Mouse (Mus musculus) heart, embryonic 14.5 days (tissue): ENCODE measurements around the gene Hdac7. TPM values are rescaled to one million over a fixed set of nuclear protein-coding genes. Genes with fewer than 3 reads are reported as not detected.

ENCODE experiments used
- ATAC-seq: fragments of 200-750 bp; cut with Nextera tagmentation; 2 replicates; pipeline ENCODE4 v1.8.0; 2017; ENCODE audit warnings: low read depth, moderate TSS enrichment; ENCODE audit not compliant: insufficient number of reproducible peaks, insufficient read depth, low FRiP score
- H3K27ac ChIP-seq, 2 experiments: fragments of 200-500 bp in 1 of 2; fragments of 300-500 bp in 1 of 2; sonication (generic) in 1 of 2; replicated peaks in 1 of 2; 2 replicates each; pipeline ENCODE4 v1.5.1; 2012 to 2014; ENCODE audit warnings: low read depth in 2 of 2, low read length in 2 of 2, control low read depth in 1 of 2, mild to moderate bottlenecking in 1 of 2, mixed read lengths in 1 of 2; ENCODE audit not compliant: control insufficient read depth in 1 of 2, insufficient read depth in 1 of 2
- H3K27me3 ChIP-seq: fragments of 300-500 bp; sonication (generic); 2 replicates; pipeline ENCODE4 v1.6.1; 2014; ENCODE audit warnings: mild to moderate bottlenecking, low read length, control low read depth; ENCODE audit not compliant: control insufficient read depth, insufficient read depth
- H3K36me3 ChIP-seq: fragments of 300-500 bp; sonication (generic); 2 replicates; pipeline ENCODE4 v1.6.1; 2014; ENCODE audit warnings: mild to moderate bottlenecking, control low read depth, low read length, mixed read lengths; ENCODE audit not compliant: control insufficient read depth, insufficient read depth
- H3K4me1 ChIP-seq, 2 experiments: fragments of 200-500 bp in 1 of 2; fragments of 300-500 bp in 1 of 2; sonication (generic) in 1 of 2; 2 replicates each; pipeline ENCODE4 v1.6.1; 2012 to 2014; ENCODE audit warnings: low read length in 2 of 2, control low read depth in 1 of 2, mixed read lengths in 1 of 2; ENCODE audit not compliant: control insufficient read depth in 2 of 2, insufficient read depth in 2 of 2
- H3K4me2 ChIP-seq: fragments of 300-500 bp; sonication (generic); 2 replicates; pipeline ENCODE4 v1.6.1; 2014; ENCODE audit warnings: mild to moderate bottlenecking, low read length
- H3K4me3 ChIP-seq, 2 experiments: fragments of 200-500 bp in 1 of 2; fragments of 300-500 bp in 1 of 2; sonication (generic) in 1 of 2; 2 replicates each; pipeline ENCODE4 v1.5.1; 2012 to 2014; ENCODE audit warnings: low read length in 2 of 2, mild to moderate bottlenecking in 2 of 2, control low read depth in 1 of 2, low read depth in 1 of 2, moderate library complexity in 1 of 2; ENCODE audit not compliant: control insufficient read depth in 1 of 2, insufficient read depth in 1 of 2
- H3K9ac ChIP-seq: fragments of 300-500 bp; sonication (generic); 2 replicates; pipeline ENCODE4 v1.6.1; 2014; ENCODE audit warnings: mild to moderate bottlenecking, low read length
- H3K9me3 ChIP-seq: fragments of 300-500 bp; sonication (generic); 2 replicates; pipeline ENCODE4 v1.6.1; 2016; ENCODE audit warnings: low read length, control low read depth; ENCODE audit not compliant: control insufficient read depth
- WGBS: fragments of 180-500 bp; shearing (Covaris S2); extraction: QIAGEN DNeasy Blood & Tissue Kit; methylation state at CpG from one replicate; pipeline ENCODE4 v1.1.7; 2014; 5-methylcytosine and 5-hydroxymethylcytosine counted together
- polyA plus RNA-seq: library from polyadenylated mRNA; unstranded; fragments of >200 nt; fragmentation: Nextera tagmentation; extraction: Ambion mirVana; gene quantifications from 2 replicates; pipeline ENCODE4 v1.2.1, GENCODE M21; 2014

The Hdac7 gene
- polyA plus RNA-seq, 1 experiment from 2014 or later: 25.7 TPM

DNA sequence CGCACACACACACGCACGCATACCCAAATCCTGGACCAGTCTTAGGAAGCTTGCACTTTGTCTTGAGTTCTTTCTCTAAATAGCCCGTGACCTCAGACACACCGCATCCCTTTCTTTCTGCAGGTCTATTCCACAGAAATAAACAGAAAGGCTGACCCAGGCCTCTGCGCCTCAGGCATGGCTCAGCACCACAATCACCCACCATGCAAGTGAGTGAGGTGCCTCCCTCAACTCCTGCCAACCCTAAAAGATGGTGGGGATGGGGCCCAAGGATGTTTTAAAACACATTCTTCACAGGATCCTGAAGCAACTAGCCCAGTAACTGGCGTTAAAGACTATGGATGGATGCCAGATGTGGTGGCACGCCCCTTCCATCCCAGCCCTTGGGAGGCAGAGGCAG is 16.9 kb downstream of the Hdac7 start:
- peaks cover 14% of the 10 kb centered on the region for H3K36me3 ChIP-seq
- ATAC-seq: no peak
- no peak overlapping the region for H3K4me3 ChIP-seq
- no peak overlapping the region for H3K4me2 ChIP-seq
- H3K4me1 ChIP-seq: peaks cover 52 to 82% of the 10 kb centered on the region in 2 experiments
- no peaks in the 10 kb centered on the region for H3K27me3 ChIP-seq
- WGBS: 87% methylated on average over 8 of the region's 8 CpGs
- H3K9me3 ChIP-seq: no peaks in the 10 kb centered on the region
- no peak overlapping the region for H3K9ac ChIP-seq
- no peak overlapping the region for H3K27ac ChIP-seq

DNA sequence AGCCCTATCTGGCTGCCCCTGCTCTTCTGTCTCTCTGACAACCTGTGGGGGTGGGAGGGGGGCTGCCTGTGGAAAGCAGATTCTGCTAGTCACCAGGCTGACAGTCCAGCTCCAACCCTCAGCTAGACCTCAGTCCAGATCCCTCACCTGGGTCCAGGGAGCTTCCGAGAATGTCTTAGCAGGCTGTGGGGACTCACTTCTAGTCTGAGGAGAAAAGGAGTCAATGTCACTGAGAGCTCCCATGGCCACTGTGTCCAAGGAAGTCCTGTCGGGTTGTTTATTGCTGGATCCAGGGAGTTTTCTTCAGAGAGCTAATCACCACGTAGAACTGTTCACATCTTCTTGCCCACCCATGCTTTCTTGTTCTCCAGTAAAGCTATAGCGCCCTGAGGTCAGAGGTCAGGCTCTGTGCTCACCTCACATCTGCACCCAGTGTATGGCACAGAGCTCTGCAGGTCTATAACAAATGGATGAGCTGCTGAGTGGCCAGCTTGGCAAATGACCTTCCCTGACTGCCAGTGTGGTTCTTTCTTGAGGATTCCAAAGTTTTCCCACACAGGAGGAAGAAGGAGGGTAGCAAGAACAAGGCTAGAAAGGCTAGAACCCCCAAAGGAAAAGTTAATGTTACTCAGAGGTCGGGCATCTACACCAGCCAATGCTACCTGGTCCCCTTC is 17.6 kb downstream of the Hdac7 start:
- Histone ChIP-seq H3K36me3 (peaks cover 14% of the 10 kb centered on the region), H3K4me3 (no peak overlapping the region), H3K27me3 (no peaks in the 10 kb centered on the region), H3K4me2 (peak overlapping the region; percentile 66; the same call in 1 of the 2 replicates), H3K9ac (no peak overlapping the region), H3K4me1 (peaks cover 53 to 82% of the 10 kb centered on the region in 2 experiments), H3K9me3 (no peaks in the 10 kb centered on the region), H3K27ac (peak overlapping the region in 1 of 2 experiments; percentile 85; a peak in 2 of 4 replicates)
- no peak for ATAC-seq
- 68% methylated on average over 5 of the region's 5 CpGs for WGBS

DNA sequence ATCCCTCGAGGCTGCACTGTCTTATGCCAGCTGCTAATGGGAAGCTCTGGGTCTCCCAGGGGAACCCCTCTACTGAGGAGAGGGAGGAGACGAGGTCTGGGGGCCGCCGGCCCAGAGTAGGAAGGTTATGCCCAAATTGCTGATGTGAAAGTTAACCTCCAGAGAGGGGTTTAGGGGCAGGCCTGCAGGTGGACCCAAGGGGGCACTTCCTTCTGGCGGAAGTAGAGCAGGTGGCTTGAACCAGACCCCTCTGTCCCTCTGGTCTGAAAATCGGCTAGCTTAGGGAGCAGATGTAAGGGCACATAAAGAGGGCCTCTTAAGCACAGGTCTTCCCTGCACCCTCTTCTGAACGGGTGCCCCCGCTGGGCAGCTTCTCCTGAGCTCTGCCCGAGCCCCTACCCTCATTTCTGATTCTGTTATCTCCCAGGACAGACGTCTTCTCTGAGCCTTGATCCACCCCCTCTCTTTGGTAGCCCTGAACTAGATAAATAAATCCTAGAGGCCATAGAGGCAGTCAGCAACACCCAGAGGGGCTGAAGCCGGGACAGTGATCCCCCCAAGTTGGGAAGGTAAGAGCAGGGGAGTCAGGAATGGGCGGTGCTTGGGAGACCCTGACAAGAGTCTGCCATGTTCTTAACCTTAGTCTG is 18.2 kb downstream of the Hdac7 start:
- Histone ChIP-seq H3K4me1 (peaks cover 58 to 88% of the 10 kb centered on the region in 2 experiments), H3K4me2 (peak overlapping the region; percentile 66), H3K36me3 (peaks cover 14% of the 10 kb centered on the region), H3K9ac (peak overlapping the region; percentile 70), H3K9me3 (no peaks in the 10 kb centered on the region), H3K4me3 (peak overlapping the region in 1 of 2 experiments; percentile 41; a peak in 1 of 4 replicates), H3K27me3 (no peaks in the 10 kb centered on the region), H3K27ac (peak overlapping the region; percentile 82 to 85)
- 42% methylated on average over 12 of the region's 12 CpGs for WGBS
- no peak for ATAC-seq

DNA sequence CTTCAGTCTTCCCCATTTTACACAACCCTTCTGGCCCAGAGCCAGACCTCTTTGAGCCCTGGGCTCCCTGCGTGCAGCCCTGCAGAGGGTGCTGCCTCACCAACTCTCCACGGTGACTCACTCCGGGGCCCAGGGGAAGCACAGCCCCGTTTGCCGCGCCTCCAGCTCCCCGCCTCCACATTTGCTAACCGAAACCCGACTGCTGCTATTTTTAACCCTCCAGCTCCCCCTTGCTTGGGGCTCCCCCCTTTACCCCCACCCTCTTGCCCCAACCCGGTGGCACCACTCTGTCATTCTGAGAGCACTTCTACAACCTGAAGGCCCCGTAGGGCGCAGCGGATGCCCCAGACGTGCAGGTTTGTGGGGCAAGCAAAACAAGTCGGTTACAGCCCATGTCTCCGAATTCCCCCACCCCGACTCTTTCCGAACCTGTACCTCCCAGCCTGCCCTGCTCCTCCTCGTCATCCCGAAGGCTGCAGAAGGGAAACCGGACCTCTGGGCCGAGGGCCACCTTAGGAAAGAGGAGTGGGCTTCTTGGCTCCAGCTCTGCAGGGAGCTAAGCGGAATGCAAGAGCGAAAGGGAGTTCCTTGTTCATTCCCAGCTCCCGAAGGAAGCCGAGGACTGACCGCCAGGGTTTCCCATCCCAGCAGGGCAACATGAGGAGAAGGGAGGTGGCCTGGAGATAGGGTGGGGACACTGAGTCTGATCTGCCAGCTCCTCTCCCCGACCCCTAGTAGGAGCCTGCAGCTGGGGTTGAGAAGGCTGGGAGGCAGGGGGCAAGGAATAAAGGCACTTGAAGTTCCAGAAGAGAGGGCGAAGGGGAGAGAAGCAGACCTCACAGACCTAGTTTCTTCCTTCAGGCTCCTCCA is 19.0 kb downstream of the Hdac7 start:
- 6% methylated on average over 29 of the region's 29 CpGs for WGBS
- peak overlapping the region; percentile 82 to 85 for H3K27ac ChIP-seq
- H3K4me2 ChIP-seq: peak overlapping the region; percentile 66
- H3K27me3 ChIP-seq: no peaks in the 10 kb centered on the region
- H3K36me3 ChIP-seq: peaks cover 14% of the 10 kb centered on the region
- H3K4me1 ChIP-seq: peaks cover 64 to 92% of the 10 kb centered on the region in 2 experiments
- ATAC-seq: peak; percentile 69
- no peaks in the 10 kb centered on the region for H3K9me3 ChIP-seq
- H3K9ac ChIP-seq: peak overlapping the region; percentile 70
- H3K4me3 ChIP-seq: peak overlapping the region; percentile 37 to 41

DNA sequence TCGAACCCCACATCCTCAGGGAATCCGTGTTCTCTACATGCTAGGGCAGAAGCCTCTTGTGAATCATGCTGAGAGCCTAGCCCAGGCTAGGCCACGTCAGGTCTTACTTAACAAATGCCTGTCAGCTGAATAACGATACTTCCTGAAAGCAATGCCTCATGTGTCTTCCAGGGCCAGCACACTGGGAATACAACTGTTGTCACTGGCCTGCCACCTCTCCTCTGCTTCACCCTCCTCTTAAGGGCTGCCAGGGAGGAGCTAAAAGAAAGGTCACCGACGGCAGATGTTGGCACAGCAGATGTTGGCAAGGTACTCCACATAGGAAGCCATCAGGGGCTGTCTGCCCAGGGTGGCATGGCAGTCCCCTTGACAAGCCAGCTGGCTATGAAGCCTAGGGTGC is 20.3 kb downstream of the Hdac7 start:
- H3K9me3 ChIP-seq: no peaks in the 10 kb centered on the region
- H3K4me1 ChIP-seq: peaks cover 64 to 80% of the 10 kb centered on the region in 2 experiments
- WGBS: 63% methylated on average over 6 of the region's 6 CpGs
- ATAC-seq: no peak
- H3K9ac ChIP-seq: peak overlapping the region; percentile 4; the same call in 1 of the 2 replicates
- H3K27ac ChIP-seq: peak overlapping the region; percentile 22 to 85; a peak in 3 of 4 replicates
- no peaks in the 10 kb centered on the region for H3K27me3 ChIP-seq
- H3K36me3 ChIP-seq: peaks cover 14% of the 10 kb centered on the region
- H3K4me3 ChIP-seq: no peak overlapping the region
- H3K4me2 ChIP-seq: no peak overlapping the region

DNA sequence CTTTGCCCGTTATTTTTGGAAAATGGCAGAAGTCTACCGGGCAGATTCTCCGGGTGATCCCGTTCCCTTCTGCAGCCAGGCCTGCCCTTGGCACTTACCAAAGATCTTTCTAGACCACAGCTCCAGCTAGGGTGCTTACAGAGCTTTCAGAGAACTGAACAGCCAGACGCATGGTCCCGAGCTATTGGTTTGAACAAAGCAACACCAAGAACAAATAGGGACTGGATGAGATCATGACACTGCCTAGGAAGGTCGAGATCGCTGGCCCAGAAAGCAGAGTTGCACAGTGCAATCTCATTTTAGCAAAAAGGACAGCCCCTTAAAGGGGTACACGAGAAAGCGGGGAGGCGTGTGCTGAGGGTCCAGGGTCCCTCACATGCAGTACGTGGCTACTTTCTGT is 20.8 kb downstream of the Hdac7 start:
- peak overlapping the region; percentile 4 for H3K9ac ChIP-seq
- peaks cover 59 to 74% of the 10 kb centered on the region in 2 experiments for H3K4me1 ChIP-seq
- H3K27me3 ChIP-seq: no peaks in the 10 kb centered on the region
- H3K4me2 ChIP-seq: no peak overlapping the region; the same call in 1 of the 2 replicates
- no peak for ATAC-seq
- H3K36me3 ChIP-seq: peaks cover 14% of the 10 kb centered on the region
- no peak overlapping the region; a peak in 1 of 4 replicates for H3K27ac ChIP-seq
- H3K4me3 ChIP-seq: no peak overlapping the region
- WGBS: 77% methylated on average over 12 of the region's 12 CpGs
- no peaks in the 10 kb centered on the region for H3K9me3 ChIP-seq

DNA sequence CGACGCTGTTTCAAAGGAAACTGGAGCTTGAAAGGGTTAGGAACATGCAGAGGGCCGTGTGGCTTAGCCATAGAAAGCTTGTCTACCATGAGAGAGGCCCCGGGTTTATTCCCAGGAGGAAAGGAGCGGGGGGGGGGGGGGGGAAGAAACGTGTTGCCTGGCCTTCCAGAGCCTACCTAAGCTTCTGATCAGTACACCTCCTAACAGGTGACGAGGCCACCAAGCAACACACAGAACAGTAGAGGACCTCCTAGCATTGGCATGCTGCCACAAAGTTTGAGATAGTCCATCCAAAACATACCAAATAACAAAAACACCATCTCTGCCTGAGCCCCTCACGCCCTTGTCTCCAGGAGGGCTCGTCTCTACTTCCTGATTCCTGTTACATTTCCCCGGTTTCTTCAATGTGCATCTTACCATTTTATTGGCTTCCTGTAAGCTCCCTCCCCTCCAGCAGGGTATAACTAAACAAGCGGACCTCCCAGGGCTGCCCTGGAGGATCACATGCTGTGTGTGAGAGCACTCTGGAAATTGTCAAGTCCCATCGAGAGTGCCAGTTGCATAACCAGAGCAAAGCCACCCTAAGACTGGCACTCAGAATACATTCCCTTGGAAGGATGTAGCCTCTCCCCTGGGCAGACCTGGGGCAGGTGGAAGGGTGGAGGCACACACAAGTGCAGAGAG is 21.6 kb downstream of the Hdac7 start:
- Histone ChIP-seq H3K4me1 (peaks cover 54 to 68% of the 10 kb centered on the region in 2 experiments), H3K9ac (peak overlapping the region; percentile 2), H3K9me3 (no peaks in the 10 kb centered on the region), H3K4me3 (no peak overlapping the region), H3K4me2 (no peak overlapping the region; the same call in 1 of the 2 replicates), H3K36me3 (peaks cover 14% of the 10 kb centered on the region), H3K27ac (0 out of 4 replicates have a peak overlapping the region, but pooled peaks of 1 of the 2 experiments have one; percentile 42), H3K27me3 (no peaks in the 10 kb centered on the region)
- WGBS: 38% methylated on average over 11 of the region's 12 CpGs
- no peak for ATAC-seq
